Mouse (Mus musculus): ENCODE measurements around the gene Actb. TPM values are rescaled to one million over a fixed set of nuclear protein-coding genes. Genes with fewer than 3 reads are reported as not detected.

Gene Actb
- polyA plus RNA-seq, 1 experiment from 2014 or later = 16,801 TPM

- no peak for TF ChIP-seq CTCF (IDR thresholded peaks at IDR 0.05; ENCODE audit: low read depth)
- Histone ChIP-seq H3K4me1 (ENCODE audit: insufficient read depth) (peaks cover 24% of the 10 kb centered on the region; the same call in 1 of the 2 replicates), H3K27ac (ENCODE audit: low read depth) (no peak overlapping the region), H3K9ac (no peak overlapping the region), H3K4me2 (no peak overlapping the region), H3K9me3 (ENCODE audit: low read depth, low read length) (no peaks in the 10 kb centered on the region), H3K4me3 (ENCODE audit: low read depth, low read length) (no peak overlapping the region), H3K36me3 (ENCODE audit: insufficient read depth) (no peaks in the 10 kb centered on the region), H3K27me3 (ENCODE audit: insufficient read depth, low read length) (no peaks in the 10 kb centered on the region)
- ATAC-seq (ENCODE audit: insufficient read depth) (no peak), DNase-seq (no peak)
- WGBS = 80% methylated on average over 3 of the region's 3 CpGs
These were observed 17.2 kb upstream of the Actb start for GRCm38 (mm10) chr5:142923781-142924180.

- TF ChIP-seq CTCF (IDR thresholded peaks at IDR 0.05; ENCODE audit: low read depth) = no peak
- Histone ChIP-seq H3K9me3 (ENCODE audit: low read depth, low read length) (no peaks in the 10 kb centered on the region), H3K9ac (no peak overlapping the region), H3K27me3 (ENCODE audit: insufficient read depth, low read length) (no peaks in the 10 kb centered on the region), H3K4me2 (no peak overlapping the region), H3K36me3 (ENCODE audit: insufficient read depth) (no peaks in the 10 kb centered on the region), H3K4me3 (ENCODE audit: low read depth, low read length) (no peak overlapping the region), H3K4me1 (ENCODE audit: insufficient read depth) (peaks cover 22% of the 10 kb centered on the region; the same call in 1 of the 2 replicates), H3K27ac (ENCODE audit: low read depth) (no peak overlapping the region)
- ATAC-seq (ENCODE audit: insufficient read depth) = no peak
- no peak for DNase-seq
- 86% methylated on average over 5 of the region's 5 CpGs for WGBS
These were observed 15.7 kb upstream of the Actb start for GRCm38 (mm10) chr5:142922251-142922650.

GRCm38 (mm10) chr5:142921074-142921459 lies 14.5 kb upstream of the Actb start:
- TF ChIP-seq CTCF (IDR thresholded peaks at IDR 0.05; ENCODE audit: low read depth) = no peak
- WGBS = 49% methylated on average over 6 of the region's 6 CpGs
- no peak overlapping the region for H3K4me3 ChIP-seq (ENCODE audit: low read depth, low read length)
- H3K27ac ChIP-seq (ENCODE audit: low read depth) = peak overlapping the region; percentile 78
- DNase-seq (no peak), ATAC-seq (ENCODE audit: insufficient read depth) (0 out of 2 replicates have a peak, but pooled peaks have one; percentile 3)
- H3K4me1 ChIP-seq (ENCODE audit: insufficient read depth) = peaks cover 11% of the 10 kb centered on the region; the same call in 1 of the 2 replicates
- peak overlapping the region; percentile 19; the same call in 1 of the 2 replicates for H3K4me2 ChIP-seq
- no peaks in the 10 kb centered on the region for H3K36me3 ChIP-seq (ENCODE audit: insufficient read depth)
- H3K27me3 ChIP-seq (ENCODE audit: insufficient read depth, low read length) = no peaks in the 10 kb centered on the region
- H3K9me3 ChIP-seq (ENCODE audit: low read depth, low read length) = no peaks in the 10 kb centered on the region
- H3K9ac ChIP-seq = peak overlapping the region; percentile 13; the same call in 1 of the 2 replicates

GRCm38 (mm10) chr5:142920311-142921073 lies 13.9 kb upstream of the Actb start:
- H3K4me2 ChIP-seq = peak overlapping the region; percentile 19; the same call in 1 of the 2 replicates
- H3K4me1 ChIP-seq (ENCODE audit: insufficient read depth) = peaks cover 7% of the 10 kb centered on the region; the same call in 1 of the 2 replicates
- H3K9me3 ChIP-seq (ENCODE audit: low read depth, low read length) = no peaks in the 10 kb centered on the region
- H3K36me3 ChIP-seq (ENCODE audit: insufficient read depth) = no peaks in the 10 kb centered on the region
- H3K27me3 ChIP-seq (ENCODE audit: insufficient read depth, low read length) = no peaks in the 10 kb centered on the region
- H3K27ac ChIP-seq (ENCODE audit: low read depth) = peak overlapping the region; percentile 78
- H3K9ac ChIP-seq = 0 out of 2 replicates have a peak overlapping the region, but pooled peaks have one; percentile 13
- H3K4me3 ChIP-seq (ENCODE audit: low read depth, low read length) = no peak overlapping the region
- WGBS = 25% methylated on average over 8 of the region's 8 CpGs
- ATAC-seq (ENCODE audit: insufficient read depth) (peak; percentile 97), DNase-seq (peak; percentile 79)
- no peak for TF ChIP-seq CTCF (IDR thresholded peaks at IDR 0.05; ENCODE audit: low read depth)

- no peak overlapping the region for H3K27ac ChIP-seq (ENCODE audit: low read depth)
- H3K27me3 ChIP-seq (ENCODE audit: insufficient read depth, low read length) = no peaks in the 10 kb centered on the region
- TF ChIP-seq CTCF (IDR thresholded peaks at IDR 0.05; ENCODE audit: low read depth) = no peak
- H3K9me3 ChIP-seq (ENCODE audit: low read depth, low read length) = no peaks in the 10 kb centered on the region
- DNase-seq (no peak), ATAC-seq (ENCODE audit: insufficient read depth) (no peak)
- H3K36me3 ChIP-seq (ENCODE audit: insufficient read depth) = no peaks in the 10 kb centered on the region
- no peak overlapping the region for H3K4me2 ChIP-seq
- no peak overlapping the region for H3K9ac ChIP-seq
- peaks cover 7% of the 10 kb centered on the region; the same call in 1 of the 2 replicates for H3K4me1 ChIP-seq (ENCODE audit: insufficient read depth)
- 89% methylated on average over 8 of the region's 8 CpGs for WGBS
- H3K4me3 ChIP-seq (ENCODE audit: low read depth, low read length) = no peak overlapping the region
These were observed 10.8 kb upstream of the Actb start for GRCm38 (mm10) chr5:142917402-142917801.

GRCm38 (mm10) chr5:142916593-142916992 lies 10.0 kb upstream of the Actb start:
- Histone ChIP-seq H3K27ac (ENCODE audit: low read depth) (no peak overlapping the region), H3K36me3 (ENCODE audit: insufficient read depth) (no peaks in the 10 kb centered on the region), H3K9me3 (ENCODE audit: low read depth, low read length) (no peaks in the 10 kb centered on the region), H3K4me3 (ENCODE audit: low read depth, low read length) (no peak overlapping the region), H3K27me3 (ENCODE audit: insufficient read depth, low read length) (no peaks in the 10 kb centered on the region), H3K4me1 (ENCODE audit: insufficient read depth) (peaks cover 7% of the 10 kb centered on the region; the same call in 1 of the 2 replicates), H3K4me2 (no peak overlapping the region), H3K9ac (no peak overlapping the region)
- DNase-seq (no peak), ATAC-seq (ENCODE audit: insufficient read depth) (no peak)
- 78% methylated on average over 7 of the region's 7 CpGs for WGBS
- no peak for TF ChIP-seq CTCF (IDR thresholded peaks at IDR 0.05; ENCODE audit: low read depth)

GRCm38 (mm10) chr5:142915231-142915630 lies 8.7 kb upstream of the Actb start:
- H3K27me3 ChIP-seq (ENCODE audit: insufficient read depth, low read length) = no peaks in the 10 kb centered on the region
- no peak overlapping the region for H3K9ac ChIP-seq
- ATAC-seq (ENCODE audit: insufficient read depth) (no peak), DNase-seq (no peak)
- no peak overlapping the region for H3K4me3 ChIP-seq (ENCODE audit: low read depth, low read length)
- no peak overlapping the region for H3K27ac ChIP-seq (ENCODE audit: low read depth)
- 0 out of 2 replicates have a peak, but pooled peaks cover under 1% of the 10 kb centered on the region for H3K4me1 ChIP-seq (ENCODE audit: insufficient read depth)
- no peak for TF ChIP-seq CTCF (IDR thresholded peaks at IDR 0.05; ENCODE audit: low read depth)
- 60% methylated on average over 11 of the region's 11 CpGs for WGBS
- no peaks in the 10 kb centered on the region for H3K9me3 ChIP-seq (ENCODE audit: low read depth, low read length)
- no peak overlapping the region for H3K4me2 ChIP-seq
- no peaks in the 10 kb centered on the region for H3K36me3 ChIP-seq (ENCODE audit: insufficient read depth)
